Comparison of ENCODE assay signal across 22 mouse cellular contexts in genomic region chr15:18925392-18926117, GRCm38 (mm10).
A peak's percentile ranks its signal among the peaks of the same experiment; 100 is the strongest.
DNase-seq lines count a peak whose midpoint lies in the region; ATAC-seq and TF ChIP-seq lines count a peak whose summit lies in the region.
"Had no signal": no experiment of that assay in that cellular context is flagged by ENCODE, and none has a peak within 500 bp of the region (broad histone marks: within the 10 kb centered on the region; RNA-seq: fewer than 3 reads in every experiment).

No protein-coding gene starts in this region.

- ATAC-seq in hindbrain, embryonic 16.5 days, result peak; percentile 53; the same call in 1 of the 2 replicates
- ATAC-seq in hindbrain, embryonic 13.5 days (ENCODE audit: low FRiP score), result no peak
- no peak for ATAC-seq in kidney, embryonic 15.5 days (replicated peaks; ENCODE audit: low FRiP score)
- ATAC-seq: CD4-positive, CD25-positive, alpha-beta regulatory T cell, adult 4 months; intestine, embryonic 16.5 days; lung, postnatal 0 days; midbrain, embryonic 15.5 days had no signal

- H3K79me2 ChIP-seq in myocyte (ENCODE audit: control insufficient read depth, insufficient read depth), result no peaks in the 10 kb centered on the region

- no peaks in the 10 kb centered on the region for H3K9me3 ChIP-seq in hindbrain, embryonic 16.5 days (ENCODE audit: control insufficient read depth, low read length)
- H3K9me3 ChIP-seq in hindbrain, embryonic 13.5 days, result no peaks in the 10 kb centered on the region
- no peaks in the 10 kb centered on the region for H3K9me3 ChIP-seq in kidney, embryonic 15.5 days (replicated peaks)
- H3K9me3 ChIP-seq: G1E; hindbrain, embryonic 10.5 days; liver, embryonic 15.5 days; midbrain, embryonic 15.5 days; neural tube, embryonic 13.5 days; stomach, embryonic 15.5 days had no signal

- intact Hi-C loops in left cerebral cortex, postnatal 14 days (cut with DNase I), result no loop called here

- TF ChIP-seq POLR2A in myocyte (IDR thresholded peaks at IDR 0.05; ENCODE audit: insufficient read length, low read depth), result no peak

- no peak overlapping the region for H3K27ac ChIP-seq in hindbrain, embryonic 16.5 days (ENCODE audit: low read depth, low read length)
- no peak overlapping the region for H3K27ac ChIP-seq in hindbrain, embryonic 13.5 days
- H3K27ac ChIP-seq in kidney, embryonic 15.5 days, result no peak overlapping the region
- H3K27ac ChIP-seq: hindbrain, embryonic 10.5 days; kidney, postnatal 0 days; liver, embryonic 15.5 days; midbrain, embryonic 15.5 days; neural tube, embryonic 13.5 days; stomach, embryonic 15.5 days had no signal

- no peak overlapping the region for H3K4me3 ChIP-seq in hindbrain, embryonic 16.5 days (ENCODE audit: low read length)
- no peak overlapping the region for H3K4me3 ChIP-seq in hindbrain, embryonic 13.5 days
- H3K4me3 ChIP-seq in myocyte, result no peak overlapping the region
- no peak overlapping the region for H3K4me3 ChIP-seq in kidney, embryonic 15.5 days (replicated peaks)
- H3K4me3 ChIP-seq: hindbrain, embryonic 10.5 days; liver, embryonic 15.5 days; midbrain, embryonic 15.5 days; neural tube, embryonic 13.5 days; stomach, embryonic 15.5 days had no signal

- H3K36me3 ChIP-seq in hindbrain, embryonic 16.5 days (ENCODE audit: control insufficient read depth, insufficient read depth, low read length), result no peaks in the 10 kb centered on the region
- H3K36me3 ChIP-seq in hindbrain, embryonic 13.5 days, result no peaks in the 10 kb centered on the region
- H3K36me3 ChIP-seq in myocyte (ENCODE audit: control insufficient read depth, insufficient read depth), result no peaks in the 10 kb centered on the region
- H3K36me3 ChIP-seq in kidney, embryonic 15.5 days, result no peaks in the 10 kb centered on the region
- H3K36me3 ChIP-seq: G1E; hindbrain, embryonic 10.5 days; liver, embryonic 15.5 days; midbrain, embryonic 15.5 days; neural tube, embryonic 13.5 days; stomach, embryonic 15.5 days had no signal

- DNase-seq in cerebellum, adult 9-10 months, result peak; percentile 14
- DNase-seq in cerebellum, postnatal 14 days, result no peak
- peak; percentile 15 to 45 for DNase-seq in left cerebral cortex, postnatal 14 days (ENCODE audit: low spot score in 2 of 2)
- no peak for DNase-seq in left cerebral cortex, adult 18-20 months (ENCODE audit: low spot score in 2 of 2)
- DNase-seq: cerebellum, postnatal 25 days; gastrocnemius, postnatal 10 days; right cerebral cortex, postnatal 14 days; thymus, postnatal 25 days had no signal

- H3ac ChIP-seq in myocyte (ENCODE audit: control insufficient read depth, insufficient read length), result no peak overlapping the region

- H3K4me2 ChIP-seq in hindbrain, embryonic 16.5 days (ENCODE audit: low read length), result no peak overlapping the region
- no peak overlapping the region for H3K4me2 ChIP-seq in hindbrain, embryonic 13.5 days
- peak overlapping the region; percentile 26 for H3K4me2 ChIP-seq in myocyte (ENCODE audit: low read depth)
- H3K4me2 ChIP-seq in kidney, embryonic 15.5 days, result no peak overlapping the region
- H3K4me2 ChIP-seq: liver, embryonic 15.5 days; midbrain, embryonic 15.5 days; neural tube, embryonic 13.5 days; stomach, embryonic 15.5 days had no signal

- no peaks in the 10 kb centered on the region for H3K4me1 ChIP-seq in hindbrain, embryonic 16.5 days (ENCODE audit: control insufficient read depth, insufficient read depth, low read depth, low read length)
- H3K4me1 ChIP-seq in hindbrain, embryonic 13.5 days (replicated peaks), result no peaks in the 10 kb centered on the region
- H3K4me1 ChIP-seq in kidney, embryonic 15.5 days, result no peaks in the 10 kb centered on the region
- H3K4me1 ChIP-seq: hindbrain, embryonic 10.5 days; liver, embryonic 15.5 days; midbrain, embryonic 15.5 days; neural tube, embryonic 13.5 days; stomach, embryonic 15.5 days had no signal

- H3K9ac ChIP-seq in hindbrain, embryonic 16.5 days (ENCODE audit: low read depth, low read length), result no peak overlapping the region
- H3K9ac ChIP-seq in hindbrain, embryonic 13.5 days, result no peak overlapping the region
- no peak overlapping the region for H3K9ac ChIP-seq in kidney, embryonic 15.5 days
- H3K9ac ChIP-seq: liver, embryonic 15.5 days; midbrain, embryonic 15.5 days; neural tube, embryonic 13.5 days; stomach, embryonic 15.5 days had no signal

- WGBS in hindbrain, embryonic 16.5 days, result 76% methylated on average over 1 of the region's 1 CpGs
- WGBS in hindbrain, embryonic 13.5 days, result 89% methylated on average over 1 of the region's 1 CpGs
- WGBS in kidney, embryonic 15.5 days, result 81% methylated on average over 1 of the region's 1 CpGs

- H3K27me3 ChIP-seq in hindbrain, embryonic 16.5 days (replicated peaks; ENCODE audit: control insufficient read depth, insufficient read depth, low read length), result no peaks in the 10 kb centered on the region
- no peaks in the 10 kb centered on the region for H3K27me3 ChIP-seq in hindbrain, embryonic 13.5 days
- H3K27me3 ChIP-seq in myocyte (ENCODE audit: control insufficient read depth, insufficient read depth, insufficient read length), result no peaks in the 10 kb centered on the region
- H3K27me3 ChIP-seq in kidney, embryonic 15.5 days, result no peaks in the 10 kb centered on the region
- H3K27me3 ChIP-seq: liver, embryonic 15.5 days; midbrain, embryonic 15.5 days; neural tube, embryonic 13.5 days; stomach, embryonic 15.5 days had no signal

TF ChIP-seq in myocyte, 11 proteins besides CTCF, POLR2A, EP300 and RAD21:
- TF ChIP-seq MYOD1 (IDR thresholded peaks at IDR 0.05; ENCODE audit: control insufficient read depth in 1 of 3, insufficient read length in 2 of 3, low read depth in 2 of 3) (no peak), MYOG (IDR thresholded peaks at IDR 0.05; ENCODE audit: control insufficient read depth in 1 of 3, insufficient read depth in 1 of 3, insufficient read length in 2 of 3, low read depth in 2 of 3) (no peak), TCF12 (IDR thresholded peaks at IDR 0.05; ENCODE audit: insufficient read depth, poor library complexity, severe bottlenecking) (no peak), TCF3 (IDR thresholded peaks at IDR 0.05; ENCODE audit: insufficient read length, low read depth) (no peak), CEBPB (IDR thresholded peaks at IDR 0.05; ENCODE audit: insufficient read depth, poor library complexity, severe bottlenecking) (no peak), E2F4 (IDR thresholded peaks at IDR 0.05; ENCODE audit: insufficient read depth) (no peak), POLR2AphosphoS2 (IDR thresholded peaks at IDR 0.05; ENCODE audit: insufficient read length, low read depth) (no peak), REST (IDR thresholded peaks at IDR 0.05; ENCODE audit: insufficient read depth, insufficient read length) (no peak), SRF (IDR thresholded peaks at IDR 0.05; ENCODE audit: control insufficient read depth, insufficient read length, low read depth) (no peak), MAX (IDR thresholded peaks at IDR 0.05; ENCODE audit: low read depth) (no peak), USF1 (IDR thresholded peaks at IDR 0.05; ENCODE audit: low read depth) (no peak)

Comparison
In these comparisons a context has a peak if more than half of its experiments do, and no peak if none do; other contexts are left out.
1. DNase-seq: peak in cerebellum, adult 9-10 months (single experiment) and left cerebral cortex, postnatal 14 days (2 of 2); none in cerebellum, postnatal 14 days (0 of 2) and left cerebral cortex, adult 18-20 months (0 of 2).